Mouse (Mus musculus): ENCODE measurements at regions not wholly inside any gene's neighbourhood (a gene's known extent, or its start where the extent isn't known, plus 50 kb on each side); places are given as distances from the start of the nearest gene placed in this dataset.

- WGBS: 97% methylated on average over 2 of the region's 2 CpGs
- Histone ChIP-seq H3K4me3 (ENCODE audit: insufficient read depth, low read depth, low read length) (no peak overlapping the region), H3K36me3 (ENCODE audit: control insufficient read depth, insufficient read depth, low read length) (no peaks in the 10 kb centered on the region), H3K4me1 (ENCODE audit: control insufficient read depth, insufficient read depth, low read length) (no peaks in the 10 kb centered on the region), H3K9ac (ENCODE audit: low read depth, low read length) (no peak overlapping the region), H3K79me2 (ENCODE audit: control insufficient read depth, insufficient read depth, low read length) (no peaks in the 10 kb centered on the region), H3K27ac (replicated peaks; ENCODE audit: insufficient read depth, low read depth, low read length) (no peak overlapping the region), H3K27me3 (ENCODE audit: control insufficient read depth, insufficient read depth, low read length) (no peaks in the 10 kb centered on the region)
- no peak for DNase-seq (ENCODE audit: extremely low read depth, low read depth, low spot score)
- no peak for TF ChIP-seq CTCF (IDR thresholded peaks at IDR 0.05; ENCODE audit: low read depth, low read length)
Observed at GRCm38 (mm10) chr6:148584126-148584525, 139.9 kb upstream of the Tmtc1 start.

- H3K4me1 ChIP-seq (ENCODE audit: control insufficient read depth, insufficient read depth, low read length): no peaks in the 10 kb centered on the region
- DNase-seq (ENCODE audit: extremely low read depth, low read depth, low spot score): no peak
- no peaks in the 10 kb centered on the region for H3K36me3 ChIP-seq (ENCODE audit: control insufficient read depth, insufficient read depth, low read length)
- no peak overlapping the region for H3K9ac ChIP-seq (ENCODE audit: low read depth, low read length)
- H3K4me3 ChIP-seq (ENCODE audit: insufficient read depth, low read depth, low read length): no peak overlapping the region
- TF ChIP-seq CTCF (IDR thresholded peaks at IDR 0.05; ENCODE audit: low read depth, low read length) (no peak), POLR2A (IDR thresholded peaks at IDR 0.05; ENCODE audit: extremely low read depth, insufficient read depth, low read length) (no peak)
- WGBS: 80% methylated on average over 3 of the region's 3 CpGs
- no peak overlapping the region for H3K27ac ChIP-seq (replicated peaks; ENCODE audit: insufficient read depth, low read depth, low read length)
- no peaks in the 10 kb centered on the region for H3K27me3 ChIP-seq (ENCODE audit: control insufficient read depth, insufficient read depth, low read length)
- H3K79me2 ChIP-seq (ENCODE audit: control insufficient read depth, insufficient read depth, low read length): no peaks in the 10 kb centered on the region
Observed at GRCm38 (mm10) chr6:148578281-148578680, 134.1 kb upstream of the Tmtc1 start.

GRCm38 (mm10) chr6:148577663-148578062 is 133.5 kb upstream of the Tmtc1 start:
- Histone ChIP-seq H3K36me3 (ENCODE audit: control insufficient read depth, insufficient read depth, low read length) (no peaks in the 10 kb centered on the region), H3K27me3 (ENCODE audit: control insufficient read depth, insufficient read depth, low read length) (no peaks in the 10 kb centered on the region), H3K4me1 (ENCODE audit: control insufficient read depth, insufficient read depth, low read length) (no peaks in the 10 kb centered on the region), H3K4me3 (ENCODE audit: insufficient read depth, low read depth, low read length) (no peak overlapping the region), H3K79me2 (ENCODE audit: control insufficient read depth, insufficient read depth, low read length) (no peaks in the 10 kb centered on the region), H3K27ac (replicated peaks; ENCODE audit: insufficient read depth, low read depth, low read length) (no peak overlapping the region), H3K9ac (ENCODE audit: low read depth, low read length) (no peak overlapping the region)
- peak; percentile 20 for DNase-seq (ENCODE audit: extremely low read depth, low read depth, low spot score)
- WGBS: 80% methylated on average over 3 of the region's 3 CpGs
- TF ChIP-seq CTCF (IDR thresholded peaks at IDR 0.05; ENCODE audit: low read depth, low read length) (no peak), POLR2A (IDR thresholded peaks at IDR 0.05; ENCODE audit: extremely low read depth, insufficient read depth, low read length) (no peak)

- Histone ChIP-seq H3K4me3 (ENCODE audit: insufficient read depth, low read depth, low read length) (no peak overlapping the region), H3K36me3 (ENCODE audit: control insufficient read depth, insufficient read depth, low read length) (no peaks in the 10 kb centered on the region), H3K4me1 (ENCODE audit: control insufficient read depth, insufficient read depth, low read length) (no peaks in the 10 kb centered on the region), H3K27ac (replicated peaks; ENCODE audit: insufficient read depth, low read depth, low read length) (no peak overlapping the region), H3K9ac (ENCODE audit: low read depth, low read length) (no peak overlapping the region), H3K79me2 (ENCODE audit: control insufficient read depth, insufficient read depth, low read length) (no peaks in the 10 kb centered on the region), H3K27me3 (ENCODE audit: control insufficient read depth, insufficient read depth, low read length) (no peaks in the 10 kb centered on the region)
- 81% methylated on average over 7 of the region's 7 CpGs for WGBS
- DNase-seq (ENCODE audit: extremely low read depth, low read depth, low spot score): no peak
- TF ChIP-seq CTCF (IDR thresholded peaks at IDR 0.05; ENCODE audit: low read depth, low read length): no peak
- no peak for TF ChIP-seq POLR2A (IDR thresholded peaks at IDR 0.05; ENCODE audit: extremely low read depth, insufficient read depth, low read length)
Observed at GRCm38 (mm10) chr6:148574742-148575453, 130.7 kb upstream of the Tmtc1 start.

- Histone ChIP-seq H3K4me3 (ENCODE audit: insufficient read depth, low read depth, low read length) (no peak overlapping the region), H3K27me3 (ENCODE audit: control insufficient read depth, insufficient read depth, low read length) (no peaks in the 10 kb centered on the region), H3K4me1 (ENCODE audit: control insufficient read depth, insufficient read depth, low read length) (no peaks in the 10 kb centered on the region), H3K36me3 (ENCODE audit: control insufficient read depth, insufficient read depth, low read length) (no peaks in the 10 kb centered on the region), H3K79me2 (ENCODE audit: control insufficient read depth, insufficient read depth, low read length) (no peaks in the 10 kb centered on the region), H3K27ac (replicated peaks; ENCODE audit: insufficient read depth, low read depth, low read length) (no peak overlapping the region), H3K9ac (ENCODE audit: low read depth, low read length) (no peak overlapping the region)
- no peak for DNase-seq (ENCODE audit: extremely low read depth, low read depth, low spot score)
- WGBS: 58% methylated on average over 5 of the region's 5 CpGs
- TF ChIP-seq CTCF (IDR thresholded peaks at IDR 0.05; ENCODE audit: low read depth, low read length) (no peak), POLR2A (IDR thresholded peaks at IDR 0.05; ENCODE audit: extremely low read depth, insufficient read depth, low read length) (no peak)
Observed at GRCm38 (mm10) chr6:148572201-148572600, 128.0 kb upstream of the Tmtc1 start.

GRCm38 (mm10) chr6:148571651-148572050 is 127.5 kb upstream of the Tmtc1 start:
- no peaks in the 10 kb centered on the region for H3K36me3 ChIP-seq (ENCODE audit: control insufficient read depth, insufficient read depth, low read length)
- H3K4me3 ChIP-seq (ENCODE audit: insufficient read depth, low read depth, low read length): no peak overlapping the region
- H3K4me1 ChIP-seq (ENCODE audit: control insufficient read depth, insufficient read depth, low read length): no peaks in the 10 kb centered on the region
- no peaks in the 10 kb centered on the region for H3K27me3 ChIP-seq (ENCODE audit: control insufficient read depth, insufficient read depth, low read length)
- H3K9ac ChIP-seq (ENCODE audit: low read depth, low read length): no peak overlapping the region
- WGBS: 77% methylated on average over 3 of the region's 3 CpGs
- no peaks in the 10 kb centered on the region for H3K79me2 ChIP-seq (ENCODE audit: control insufficient read depth, insufficient read depth, low read length)
- H3K27ac ChIP-seq (replicated peaks; ENCODE audit: insufficient read depth, low read depth, low read length): no peak overlapping the region
- no peak for DNase-seq (ENCODE audit: extremely low read depth, low read depth, low spot score)
- TF ChIP-seq CTCF (IDR thresholded peaks at IDR 0.05; ENCODE audit: low read depth, low read length) (no peak), POLR2A (IDR thresholded peaks at IDR 0.05; ENCODE audit: extremely low read depth, insufficient read depth, low read length) (no peak)

Data from liver, adult 2 months (tissue).